Mouse (Mus musculus) cortical plate, adult 2 months (tissue): ENCODE measurements around the gene Abcb8.

ENCODE experiments used
- CTCF ChIP-seq: fragments of 200-500 bp; IDR thresholded peaks from 2 replicates; pipeline ENCODE4 v1.5.1; 2011; ENCODE audit warnings: mild to moderate bottlenecking, control low read depth, low read length; ENCODE audit not compliant: insufficient read depth; ENCODE audit errors: extremely low read depth
- POLR2A ChIP-seq: fragments of 200-500 bp; IDR thresholded peaks from 2 replicates; pipeline ENCODE4 v1.6.1; 2011; ENCODE audit warnings: mild to moderate bottlenecking, low read length, control low read depth; ENCODE audit not compliant: insufficient read depth; ENCODE audit errors: extremely low read depth

DNA sequence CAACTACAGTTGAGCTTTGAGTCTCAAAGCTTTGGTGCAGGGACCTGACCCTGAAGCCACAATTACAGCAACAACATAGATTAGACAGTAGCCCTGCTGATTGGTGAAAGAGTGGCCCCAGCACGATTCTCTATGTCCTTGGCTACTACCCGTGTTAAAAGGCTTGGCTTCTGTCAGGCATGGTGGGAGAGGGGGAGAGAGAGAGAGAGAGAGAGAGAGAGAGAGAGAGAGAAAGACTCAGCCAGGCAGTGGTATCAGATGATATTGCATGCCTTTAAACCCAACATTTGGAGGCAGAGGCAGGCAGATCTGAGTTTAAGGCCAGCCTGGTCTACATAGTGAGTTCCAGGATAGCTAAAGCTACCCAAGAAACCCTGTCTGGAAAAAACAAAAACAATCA is 11.5 kb upstream of the Abcb8 start:
- no peak for TF ChIP-seq CTCF
- TF ChIP-seq POLR2A: no peak
